Mouse (Mus musculus) granulocyte monocyte progenitor cell, adult 5-6 weeks (primary cell): ENCODE measurements around the gene Hipk2. TPM values are rescaled to one million over a fixed set of nuclear protein-coding genes. Genes with fewer than 3 reads are reported as not detected.
A peak's percentile ranks its signal among the peaks of the same experiment; 100 is the strongest.

ENCODE experiments used
- ATAC-seq: replicated peaks from 2 replicates; pipeline ENCODE4 v1.8.0; 2016; ENCODE audit warnings: mild to moderate bottlenecking, moderate TSS enrichment, inconsistent platforms; ENCODE audit not compliant: poor library complexity, severe bottlenecking
- total RNA-seq, 2 experiments: library from RNA; stranded (forward) in 1 of 2; stranded (reverse) in 1 of 2; fragments of 200-712, 200-1000 nt in 1 of 2; fragments of >200 nt in 1 of 2; fragmentation: Nextera tagmentation in 1 of 2; gene quantifications; 2 replicates each; pipeline ENCODE4 v1.2.3; 2014 to 2017

The Hipk2 gene
- total RNA-seq, 2 experiments from 2014 or later = 17.0 to 51.0 TPM

DNA sequence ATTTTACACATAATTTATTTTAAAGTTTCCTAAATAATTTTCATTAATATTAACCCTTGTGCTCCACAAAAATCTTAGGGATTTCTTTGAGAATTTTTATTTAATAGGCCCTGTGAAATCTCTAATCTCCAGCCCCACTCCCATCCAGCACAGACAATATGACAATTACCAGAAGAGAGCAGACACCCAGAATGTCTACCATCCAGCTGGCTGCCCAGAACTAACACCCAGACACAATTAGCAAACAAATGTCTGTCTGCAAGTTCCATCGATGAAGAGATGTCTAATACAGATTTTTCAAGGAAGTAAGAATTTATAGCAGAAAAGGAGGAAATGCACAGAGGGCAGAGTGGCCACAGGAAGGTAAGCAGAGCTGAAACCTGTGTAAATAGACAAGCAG lies 74.7 kb downstream of the Hipk2 start:
- ATAC-seq = no peak

GRCm38 (mm10) chr6:38797548-38797947 lies 78.4 kb downstream of the Hipk2 start:
- ATAC-seq = no peak

- ATAC-seq = no peak
Measured at GRCm38 (mm10) chr6:38796993-38797392, 79.0 kb downstream of the Hipk2 start.

- ATAC-seq = no peak
Measured at GRCm38 (mm10) chr6:38796388-38796787, 79.6 kb downstream of the Hipk2 start.

DNA sequence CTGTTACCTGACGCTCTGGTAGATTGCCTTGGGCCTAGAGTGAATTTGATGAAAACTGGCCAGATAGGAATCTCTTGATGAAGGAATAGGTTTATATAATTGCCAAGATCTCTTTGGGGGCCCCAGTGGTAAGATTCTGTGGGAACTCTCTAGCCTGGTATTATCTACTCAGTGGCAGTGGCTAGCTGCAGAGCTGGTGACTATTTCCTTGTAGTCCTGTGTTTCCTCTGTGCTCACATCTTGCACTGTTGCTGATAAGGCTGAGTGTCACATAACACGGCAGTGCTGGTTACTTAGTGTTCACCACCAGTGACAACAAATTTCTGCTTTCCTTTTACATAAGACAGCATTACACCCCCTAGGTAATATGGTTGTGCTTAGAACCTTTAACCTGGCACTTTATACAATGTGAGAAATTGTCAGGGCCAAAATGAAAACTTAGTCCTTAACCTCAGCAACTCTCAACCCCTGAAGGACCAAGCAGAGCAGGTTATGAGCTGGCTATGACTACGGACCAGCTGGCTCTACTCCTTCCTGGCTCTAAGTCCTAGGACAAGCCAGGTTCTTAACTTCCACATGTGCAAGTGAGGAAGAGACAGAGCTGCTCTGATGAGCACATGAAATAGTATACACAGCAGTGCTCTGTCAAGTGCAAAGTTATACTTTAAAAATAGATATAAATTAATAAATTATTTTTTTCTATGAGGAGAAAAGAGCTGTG lies 80.7 kb downstream of the Hipk2 start:
- no peak for ATAC-seq

- ATAC-seq = no peak
Measured at GRCm38 (mm10) chr6:38792966-38793365, 83.0 kb downstream of the Hipk2 start.

- no peak for ATAC-seq
Measured at GRCm38 (mm10) chr6:38789221-38789810, 86.6 kb downstream of the Hipk2 start.

DNA sequence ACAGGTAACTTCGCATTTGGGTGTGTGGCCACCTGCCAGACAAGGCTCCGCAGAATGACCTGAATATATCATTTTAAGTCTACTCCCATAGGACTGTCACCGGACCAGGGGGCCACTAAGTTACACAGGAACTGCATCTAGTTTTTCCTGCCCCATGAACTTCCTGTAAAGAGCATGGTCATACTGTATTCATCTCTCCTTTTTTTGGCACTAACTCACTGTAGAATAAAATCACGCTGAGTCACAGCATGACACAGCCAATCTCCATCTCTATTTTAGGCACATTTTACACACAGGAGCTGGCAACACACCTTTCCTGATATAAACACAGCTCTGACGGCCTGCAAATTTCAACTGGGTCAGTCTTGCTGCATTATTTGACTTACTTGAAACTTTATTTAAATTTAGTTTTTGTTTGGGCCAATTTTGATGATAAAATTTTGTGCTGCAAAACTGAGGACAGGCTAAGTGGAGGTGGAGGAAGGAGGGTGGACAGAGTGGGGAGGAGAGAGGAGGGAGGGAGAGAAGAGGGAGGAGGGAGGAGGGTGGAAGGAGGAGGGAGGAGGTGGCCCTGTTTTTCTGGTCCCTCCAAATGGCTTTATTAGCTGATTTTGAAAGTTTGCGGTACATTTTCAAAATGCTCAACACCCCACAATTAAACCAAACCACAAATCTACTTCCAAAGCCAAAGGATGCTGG lies 88.0 kb downstream of the Hipk2 start:
- ATAC-seq = no peak

DNA sequence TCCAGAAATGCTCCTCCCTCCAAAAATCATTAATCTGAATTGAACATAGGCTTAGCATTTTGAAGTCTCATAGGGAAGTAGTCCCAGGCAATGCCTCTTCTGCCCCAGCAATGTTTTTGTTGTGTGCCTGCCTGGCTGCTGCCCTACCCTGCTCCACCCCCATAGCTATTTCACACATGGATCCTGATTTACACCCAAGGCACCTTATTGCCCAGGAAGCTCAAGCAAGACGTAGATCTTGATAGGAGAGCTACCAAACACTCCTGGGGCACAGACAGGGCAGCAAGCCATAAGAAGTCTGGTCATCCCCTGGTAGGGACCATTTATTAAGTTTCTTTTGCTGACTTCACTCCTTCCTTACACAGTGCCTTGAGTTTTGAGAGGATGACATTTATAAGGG lies 88.8 kb downstream of the Hipk2 start:
- no peak for ATAC-seq

DNA sequence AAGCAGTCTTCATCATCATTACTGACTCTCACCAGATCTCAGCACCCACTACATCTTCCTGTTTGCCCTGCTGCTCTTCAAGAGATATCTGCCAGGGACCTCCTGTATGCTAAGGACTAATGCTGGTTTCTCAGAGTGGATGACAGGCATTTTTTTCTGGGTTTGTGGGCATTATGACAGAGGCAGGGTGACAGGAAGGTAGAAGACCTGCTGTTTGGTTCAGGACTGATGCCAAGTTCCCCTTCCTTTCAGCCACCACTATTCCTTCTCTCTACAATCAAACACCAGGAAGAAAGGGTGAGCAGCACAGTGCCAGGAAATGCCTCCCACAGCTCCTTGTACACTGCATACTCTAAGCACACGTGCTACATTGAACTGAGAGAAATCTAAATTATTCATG lies 90.2 kb downstream of the Hipk2 start:
- peak; percentile 81 for ATAC-seq

GRCm38 (mm10) chr6:38779411-38779810 lies 96.6 kb downstream of the Hipk2 start:
- no peak for ATAC-seq

- no peak for ATAC-seq
Measured at GRCm38 (mm10) chr6:38778887-38779286, 97.1 kb downstream of the Hipk2 start.

- no peak for ATAC-seq
Measured at GRCm38 (mm10) chr6:38776000-38776584, 99.9 kb downstream of the Hipk2 start.

DNA sequence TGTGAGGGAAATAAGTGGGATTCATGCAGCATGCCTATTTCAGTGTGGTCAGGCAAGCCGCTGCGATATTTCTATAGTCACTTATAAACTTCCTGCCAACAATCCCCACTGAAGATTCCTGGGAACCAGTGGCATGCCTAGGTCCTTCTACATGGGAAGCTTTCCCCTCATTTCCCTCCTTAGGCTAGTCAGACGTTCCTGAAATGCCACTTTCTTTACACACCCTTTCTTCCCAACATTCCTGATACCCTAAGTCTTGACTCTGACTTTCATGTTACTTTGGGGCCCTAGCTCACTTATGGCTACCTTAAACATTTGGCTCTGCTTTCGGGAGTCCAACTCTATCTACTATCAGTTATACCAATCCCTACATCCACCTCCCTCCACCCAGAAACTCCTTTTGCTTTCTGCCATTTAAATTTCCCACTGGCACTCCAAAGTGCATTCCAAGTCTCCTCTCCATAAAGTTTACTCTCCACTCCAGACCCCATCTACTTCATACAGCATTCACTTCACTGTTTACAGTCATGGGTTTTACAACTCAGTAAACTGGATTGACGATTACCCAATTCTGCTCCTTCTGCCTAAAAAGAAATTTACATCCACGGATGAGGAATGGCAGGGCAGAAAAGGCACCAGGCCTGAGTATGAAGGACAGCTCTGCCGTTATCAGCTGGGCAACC lies 103.0 kb downstream of the Hipk2 start:
- no peak for ATAC-seq

- no peak for ATAC-seq
Measured at GRCm38 (mm10) chr6:38771061-38771667, 104.8 kb downstream of the Hipk2 start.

- ATAC-seq = no peak
Measured at GRCm38 (mm10) chr6:38769627-38770026, 106.3 kb downstream of the Hipk2 start.

GRCm38 (mm10) chr6:38762588-38763265 lies 113.2 kb downstream of the Hipk2 start:
- no peak for ATAC-seq

DNA sequence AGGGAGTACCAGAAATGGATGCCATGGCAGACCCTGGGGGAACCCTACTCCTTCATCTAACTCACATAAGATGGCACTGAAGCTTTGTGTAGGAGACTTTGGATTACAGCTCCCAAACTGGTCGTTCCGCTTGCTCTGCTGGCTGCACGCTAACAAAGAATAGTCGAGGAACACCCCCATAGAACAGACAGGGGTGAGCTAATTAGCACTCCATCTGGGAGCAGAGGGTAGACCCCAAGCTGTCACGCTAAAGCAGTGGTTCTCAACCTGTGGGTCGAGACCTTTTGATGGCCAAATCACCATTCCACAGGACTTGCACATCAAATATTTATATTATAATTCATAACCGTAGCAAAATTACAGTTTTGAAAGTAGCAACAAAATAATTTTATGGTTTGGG lies 114.0 kb downstream of the Hipk2 start:
- ATAC-seq = no peak

DNA sequence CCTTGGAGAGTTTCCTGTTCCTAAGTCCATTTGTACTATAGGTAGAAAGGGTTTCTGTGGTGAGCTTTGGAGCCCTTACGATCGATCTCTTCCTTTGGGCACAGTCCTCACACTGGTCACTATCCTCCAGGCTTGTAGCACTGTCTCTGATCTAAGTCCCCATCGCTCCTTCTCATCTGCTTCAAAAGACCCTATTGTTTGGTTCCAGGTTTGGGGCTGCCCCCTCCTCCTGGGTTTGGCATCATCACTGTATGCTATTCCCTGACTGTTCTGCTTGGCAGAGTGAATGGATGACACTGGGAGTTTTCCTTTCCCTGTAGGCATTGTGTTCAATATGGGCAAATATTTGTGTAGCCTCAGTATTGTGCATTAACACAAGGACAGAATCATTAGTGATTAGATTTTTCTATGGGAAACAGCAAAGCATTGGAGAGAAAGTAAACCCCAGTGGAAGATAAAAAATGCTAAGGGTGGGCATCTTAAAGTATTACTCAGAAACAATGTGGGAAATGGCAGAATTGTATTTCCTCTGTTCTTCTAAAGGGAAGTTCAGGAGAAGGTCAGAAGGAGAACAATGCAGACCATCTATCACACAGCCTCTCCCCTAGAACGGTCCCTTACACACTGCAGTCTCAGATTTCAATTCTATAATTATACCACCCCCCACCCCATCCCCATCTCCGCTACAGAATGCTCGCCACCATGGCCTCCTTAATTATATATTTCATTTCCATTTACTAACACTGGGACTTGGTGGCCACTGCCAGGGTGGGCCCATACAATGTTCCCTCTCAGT lies 114.9 kb downstream of the Hipk2 start:
- no peak for ATAC-seq
